Mouse (Mus musculus) layer of hippocampus, postnatal 36 days (tissue): ENCODE measurements around the gene Slc11a2. TPM values are rescaled to one million over a fixed set of nuclear protein-coding genes. Genes with fewer than 3 reads are reported as not detected.
"Not testable (repeated sequence)": the region's sequence is repeated elsewhere in the genome, so short reads cannot be mapped to it uniquely, and the experiment has no call there.

Experiments used
- DNase-seq, 2 experiments: peaks; one replicate each; pipeline ENCODE4 v3.0.0; 2022
- total RNA-seq, 2 experiments: library from RNA; stranded (reverse); gene quantifications; 2 replicates each; pipeline ENCODE4 v1.2.3; 2021

Slc11a2 gene
- total RNA-seq, 2 experiments from 2014 or later = 54.0 to 61.5 TPM

- DNase-seq = no peak
Observed at GRCm38 (mm10) chr15:100346761-100347160, 78.1 kb downstream of the Slc11a2 start.

DNA sequence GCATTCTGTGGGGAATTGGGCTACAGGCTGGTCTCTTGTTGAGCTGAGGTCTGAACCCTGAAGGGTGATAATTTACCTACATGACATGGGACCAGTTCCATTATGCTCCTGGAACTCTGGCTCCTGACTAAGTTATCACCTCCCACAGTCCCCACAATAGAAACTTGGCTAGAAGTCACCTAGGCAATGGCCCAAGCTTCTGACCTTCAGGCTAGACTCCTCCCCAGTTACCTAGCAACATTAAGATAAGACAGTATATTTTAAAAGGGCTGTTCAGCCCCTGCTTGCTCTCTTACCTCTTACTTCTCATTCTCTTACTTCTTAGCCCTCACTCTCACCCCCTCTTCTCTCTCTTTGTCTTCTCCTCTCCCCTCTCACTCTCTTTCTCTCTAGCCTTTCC lies 79.4 kb downstream of the Slc11a2 start:
- DNase-seq = no peak

- DNase-seq = not testable (repeated sequence)
Observed at GRCm38 (mm10) chr15:100341314-100341980, 83.4 kb downstream of the Slc11a2 start.

Other genes with a start within 250 kb of the Slc11a2 start
- gene Atf1, start 197.3 kb downstream of the Slc11a2 start, total RNA-seq = 10 to 100 TPM; 17.4 to 22.9 TPM
- not detected for gene Tmprss12, start 144.2 kb downstream of the Slc11a2 start, total RNA-seq
- gene Mettl7a1, start 120.9 kb downstream of the Slc11a2 start, total RNA-seq = 10 to 100 TPM; 33.7 to 40.8 TPM
- gene Mettl7a3, start 90.1 kb downstream of the Slc11a2 start, total RNA-seq = under 1 TPM; 0.40 to 0.63 TPM
- not detected for gene Methig1, start 71.9 kb downstream of the Slc11a2 start, total RNA-seq
- 1 to 10 TPM in 1 of 2 experiments, under 1 TPM in 1; 0.76 to 1.0 TPM for gene Mettl7a2, start 71.9 kb downstream of the Slc11a2 start, total RNA-seq
- not detected for gene Higd1c, start 60.5 kb downstream of the Slc11a2 start, total RNA-seq
- not detected for gene Gm5475, start 2.9 kb downstream of the Slc11a2 start, total RNA-seq
- gene Letmd1, start 44.0 kb upstream of the Slc11a2 start, total RNA-seq = 10 to 100 TPM; 60.0 to 63.0 TPM
- gene Csrnp2, start 70.4 kb upstream of the Slc11a2 start, total RNA-seq = 10 to 100 TPM; 25.8 to 26.1 TPM
- 10 to 100 TPM; 26.9 to 33.4 TPM for gene Tfcp2, start 126.9 kb upstream of the Slc11a2 start, total RNA-seq
- gene Pou6f1, start 174.9 kb upstream of the Slc11a2 start, total RNA-seq = 100 to 1,000 TPM; 105 to 106 TPM
- 100 to 1,000 TPM; 108 to 109 TPM for gene Dazap2, start 190.3 kb upstream of the Slc11a2 start, total RNA-seq
- 1 to 10 TPM; 1.7 to 2.1 TPM for gene Smagp, start 211.9 kb upstream of the Slc11a2 start, total RNA-seq
- gene Bin2, start 244.5 kb upstream of the Slc11a2 start, total RNA-seq = 1 to 10 TPM; 5.3 to 5.6 TPM